Mouse (Mus musculus): ENCODE measurements around the gene Slc36a4.

- no peak for TF ChIP-seq TAL1 (IDR thresholded peaks at IDR 0.05; ENCODE audit: low read length)
- TF ChIP-seq GATA1 (IDR thresholded peaks at IDR 0.05; ENCODE audit: low read length): no peak
These were observed at the start of gene Slc36a4 for GRCm38 (mm10) chr9:15709599-15710381.

Measured in erythroblast, embryonic 14.5 days (primary cell).